Mouse (Mus musculus) bone marrow, adult 2 months (tissue): Measurements from ENCODE around the gene Ccdc6.

Experiments used
- CTCF ChIP-seq: fragments of 200-500 bp; IDR thresholded peaks from 2 replicates; pipeline ENCODE4 v1.5.1; 2011; ENCODE audit warnings: low read length, control low read depth; ENCODE audit not compliant: control insufficient read depth, insufficient read depth
- POLR2A ChIP-seq: fragments of 200-500 bp; IDR thresholded peaks from 2 replicates; pipeline ENCODE4 v1.6.1; 2011; ENCODE audit warnings: low read depth, mild to moderate bottlenecking, control low read depth, low read length, borderline replicate concordance; ENCODE audit not compliant: control insufficient read depth

DNA sequence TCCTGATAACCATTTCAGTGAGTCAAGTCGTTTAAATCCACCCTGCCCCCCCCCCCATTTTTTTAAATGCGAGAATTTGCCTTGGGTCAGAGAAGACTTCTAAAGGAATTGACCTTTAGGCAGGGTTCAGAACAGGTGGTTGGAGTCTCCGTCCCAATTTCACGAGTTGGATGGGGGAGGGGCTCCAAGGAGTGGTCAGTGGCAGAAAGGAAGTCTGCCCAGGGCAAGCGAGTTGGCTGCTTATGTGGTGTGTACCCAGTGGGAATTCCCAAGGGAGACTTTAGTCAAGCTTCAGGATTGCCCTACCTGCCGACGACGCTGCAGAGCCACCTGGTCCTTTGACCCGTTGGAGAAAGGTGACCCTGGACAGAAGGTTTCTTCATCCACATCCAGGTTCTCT lies 97.4 kb downstream of the Ccdc6 start:
- TF ChIP-seq CTCF (no peak), POLR2A (no peak)
